Mouse (Mus musculus) right cerebral cortex, postnatal 4 days (tissue): ENCODE results near the gene Tmc3.

ENCODE experiments used
- DNase-seq: peaks from one replicate; pipeline ENCODE4 v3.0.0-alpha.2; 2022

Gene Tmc3

DNA sequence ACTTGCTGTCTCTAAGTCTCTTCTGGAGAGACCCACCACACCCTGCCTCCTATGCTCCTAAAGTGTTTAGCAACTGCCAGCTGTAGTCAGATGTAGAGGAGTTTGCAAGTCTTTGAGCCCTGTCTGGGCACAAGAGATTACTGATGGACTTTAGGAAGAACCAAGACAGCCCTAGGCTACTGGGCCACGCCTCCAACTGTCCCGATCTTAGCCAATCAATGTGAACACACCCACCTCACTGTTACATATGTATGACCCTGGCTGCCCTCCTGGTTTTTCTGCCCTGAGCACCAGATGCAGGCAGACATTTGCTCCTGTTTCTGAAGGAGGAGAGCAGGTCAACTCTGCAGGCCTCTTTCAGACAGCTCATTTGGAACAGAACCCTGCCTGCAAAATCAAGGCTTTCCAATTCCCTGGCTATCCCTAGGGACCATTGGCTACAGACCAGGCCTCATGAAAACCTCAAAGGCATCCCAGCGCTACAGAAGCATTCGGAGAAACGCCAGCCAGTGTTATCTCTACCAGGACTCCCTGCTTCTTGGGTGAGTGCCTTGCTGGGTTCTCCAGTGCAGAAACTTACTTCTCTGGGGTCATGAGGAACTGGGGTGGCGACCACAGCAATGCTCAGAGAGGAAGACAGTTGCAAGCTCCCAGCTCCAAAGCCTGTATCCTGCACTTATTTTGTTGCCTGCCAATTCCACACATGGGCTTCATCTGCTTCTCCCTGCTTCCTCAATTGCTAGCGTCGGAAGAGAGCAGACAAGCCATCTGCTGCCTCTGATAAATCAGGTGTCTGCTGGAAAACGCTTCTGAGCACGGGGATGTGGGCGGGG is at the start of gene Tmc3:
Tmc3 (plus strand) TSS at position 289 of the 833 bp plus-strand sequence.
- peak; percentile 9 for DNase-seq

DNA sequence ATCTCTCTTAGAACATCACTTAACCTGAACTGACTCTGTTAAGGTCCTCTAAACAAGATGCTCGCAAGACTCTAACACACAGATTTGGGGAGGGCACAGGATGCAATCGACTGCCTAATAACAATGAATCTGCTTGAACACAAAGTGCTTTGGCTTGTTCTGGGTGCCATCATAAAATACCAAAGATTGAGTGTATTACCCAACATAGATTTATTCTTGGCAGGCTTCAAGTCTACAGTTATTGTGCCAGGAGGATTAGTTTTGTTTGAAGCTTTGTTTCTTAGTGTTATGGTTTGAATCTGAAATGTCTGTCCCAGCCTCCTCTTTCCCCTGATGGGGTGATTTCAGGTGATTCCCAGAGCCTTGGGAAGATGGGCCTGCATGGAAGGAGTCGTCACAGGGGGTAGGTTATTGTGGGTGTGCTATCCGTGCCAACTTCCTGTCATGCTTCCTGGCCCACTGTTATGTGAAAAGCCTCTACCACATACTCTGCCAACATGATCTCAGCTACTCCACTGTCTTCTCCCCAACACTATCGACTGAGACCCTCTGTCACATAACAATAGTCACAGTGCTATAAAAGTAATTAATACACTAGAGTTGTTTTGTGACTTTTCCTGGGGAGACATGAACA is 43.1 kb upstream of the Tmc3 start:
- no peak for DNase-seq

DNA sequence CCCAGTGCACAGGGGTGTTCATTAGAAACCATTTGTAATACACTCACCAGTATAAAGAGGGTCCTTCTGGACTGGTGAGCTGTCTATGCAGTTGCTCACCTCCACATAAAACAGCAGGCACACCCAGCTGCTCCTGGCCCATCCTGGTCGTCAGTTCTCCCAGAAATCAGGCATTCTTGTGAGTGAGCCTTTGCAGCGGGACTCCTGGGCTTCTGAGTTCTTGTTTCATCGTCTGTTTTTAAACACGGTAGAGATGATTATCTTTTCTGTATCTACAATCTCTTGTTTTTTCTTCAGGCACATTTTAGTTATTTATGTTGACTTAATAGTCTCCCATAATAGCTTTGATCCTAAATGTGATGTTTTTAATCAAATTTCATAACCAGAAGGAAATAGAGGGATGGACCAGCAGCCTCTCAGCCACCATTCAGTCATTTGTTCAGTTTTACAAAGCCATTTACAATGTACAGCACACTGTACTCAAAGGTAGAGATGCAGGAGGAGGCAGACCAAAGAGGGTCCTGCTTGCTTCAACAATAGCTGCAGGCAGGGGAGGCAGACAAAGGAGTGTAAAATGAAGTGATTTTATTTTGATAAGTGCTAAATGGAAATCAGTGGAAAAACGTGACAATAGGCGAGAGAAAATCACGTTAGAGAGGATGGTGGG is 35.9 kb upstream of the Tmc3 start:
- no peak for DNase-seq

DNA sequence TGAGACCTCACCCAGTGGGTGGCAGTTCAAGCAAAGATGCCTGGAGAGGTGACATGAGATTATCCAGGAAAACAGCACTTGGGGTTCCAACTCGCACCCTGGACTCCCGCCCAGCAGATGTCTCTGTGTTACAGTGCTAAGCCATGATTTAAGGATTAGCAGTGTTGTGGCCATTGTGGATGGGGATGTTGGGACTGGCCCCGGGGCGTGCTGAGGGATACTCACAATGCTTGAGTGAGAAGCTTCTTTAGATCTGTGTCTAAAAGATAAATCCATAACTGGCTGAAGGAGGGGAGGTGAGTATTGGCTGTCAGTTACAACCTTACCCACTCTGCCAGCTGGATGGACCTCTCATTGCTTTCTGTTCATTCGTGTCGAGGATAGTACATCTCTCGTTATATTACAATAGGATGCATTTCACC is 35.4 kb upstream of the Tmc3 start:
- peak; percentile 45 for DNase-seq

DNA sequence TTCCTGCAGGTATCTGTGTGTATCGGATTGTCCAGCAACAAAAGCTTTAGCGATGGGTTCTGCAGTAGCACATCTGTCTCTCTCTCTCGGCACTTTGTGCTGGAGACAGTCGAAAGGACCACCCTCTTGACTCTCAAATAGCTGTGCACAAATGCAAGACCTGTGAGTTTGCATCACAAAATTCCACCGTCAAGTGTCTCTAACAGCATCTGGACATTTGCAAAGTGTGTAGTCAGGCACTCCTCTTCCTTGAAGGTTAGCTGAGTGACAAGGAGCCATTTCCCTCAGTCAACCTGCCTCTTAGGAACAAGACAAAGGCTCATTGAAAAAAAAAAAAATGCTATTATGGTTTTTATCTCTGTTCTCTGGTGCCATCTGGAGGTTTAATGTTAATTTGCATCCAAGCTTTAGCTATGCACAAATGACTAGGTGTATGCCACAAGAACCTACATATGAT is 34.7 kb upstream of the Tmc3 start:
- no peak for DNase-seq

DNA sequence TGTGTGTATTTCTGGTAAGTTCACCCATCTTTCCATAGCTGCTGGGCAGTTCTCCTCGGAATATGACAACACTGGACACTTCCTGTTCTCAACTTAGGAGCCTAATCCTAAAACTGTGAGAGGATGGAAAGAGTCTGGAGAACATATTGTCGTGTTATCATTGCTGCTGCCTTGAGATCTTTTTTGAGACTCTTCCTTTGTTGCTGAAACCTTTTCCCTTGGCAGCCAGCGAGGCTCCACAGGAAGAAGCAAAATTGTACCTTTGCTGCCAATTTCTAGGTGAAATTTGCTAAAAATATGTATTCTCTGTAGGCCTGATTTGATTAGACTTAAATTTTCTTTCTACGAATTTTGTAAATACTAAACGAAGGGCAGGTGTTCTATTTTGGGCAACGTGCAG is 30.2 kb upstream of the Tmc3 start:
- no peak for DNase-seq

DNA sequence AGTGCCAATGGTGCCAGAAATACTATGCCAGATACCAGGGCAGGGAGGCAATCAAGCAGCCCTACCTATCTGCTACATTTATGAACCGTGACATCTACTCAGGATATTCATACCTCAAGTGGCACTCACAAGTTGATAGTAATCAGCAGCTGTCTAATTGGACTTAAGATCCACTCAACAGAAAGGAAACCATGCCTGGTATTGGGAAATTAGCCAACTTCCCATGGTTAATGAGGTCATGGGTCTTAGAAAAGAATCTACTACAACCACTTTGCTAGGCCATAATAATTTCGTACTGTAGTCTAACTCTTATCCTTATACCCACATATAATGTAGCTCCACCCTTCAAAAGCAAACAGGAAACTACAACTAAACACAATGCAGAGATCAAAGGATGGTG is 28.2 kb upstream of the Tmc3 start:
- DNase-seq: no peak

DNA sequence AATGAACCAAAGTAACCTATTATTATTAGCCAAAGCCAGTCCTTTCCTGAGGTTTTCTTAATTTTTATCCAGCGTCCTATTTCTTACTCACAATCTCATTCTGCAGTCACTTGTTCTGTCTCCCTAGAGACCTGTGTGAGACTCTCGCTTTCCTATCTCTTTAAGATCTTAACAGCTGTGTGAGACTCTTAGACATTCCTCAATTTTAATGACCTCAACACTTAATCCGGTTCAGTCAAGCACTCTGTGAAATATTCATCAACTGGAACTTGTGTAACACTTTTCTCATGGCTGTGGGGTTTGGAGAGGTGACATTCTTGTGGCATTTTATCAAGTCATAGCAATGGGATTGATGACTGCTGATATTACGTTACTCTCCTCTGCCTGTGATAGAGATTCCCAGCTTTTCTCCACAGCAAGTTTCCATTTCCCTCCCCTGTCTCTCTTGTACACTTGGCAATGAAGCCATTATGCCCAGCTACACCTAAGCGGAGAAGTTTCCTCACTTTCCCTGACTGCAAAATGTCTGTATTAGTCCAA is 25.9 kb upstream of the Tmc3 start:
- no peak for DNase-seq

DNA sequence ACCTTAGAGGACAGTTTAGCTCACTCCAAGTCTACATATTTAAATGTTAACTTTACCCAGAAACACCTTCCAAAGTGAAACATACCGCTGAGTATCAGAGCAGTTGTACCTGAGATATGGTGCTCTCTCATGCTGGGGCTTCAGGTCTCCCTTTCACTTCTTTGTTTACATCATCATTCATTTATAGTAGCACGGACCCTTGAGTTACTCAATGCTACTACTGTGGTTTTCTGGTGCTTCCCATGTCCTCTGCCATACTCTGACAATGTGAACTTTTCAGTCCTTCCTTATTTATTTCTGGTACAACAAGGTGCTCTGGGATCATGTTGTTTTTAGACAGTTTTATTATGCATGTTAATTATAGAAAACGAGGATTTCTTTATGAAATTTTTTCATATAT is 25.2 kb upstream of the Tmc3 start:
- DNase-seq: no peak

DNA sequence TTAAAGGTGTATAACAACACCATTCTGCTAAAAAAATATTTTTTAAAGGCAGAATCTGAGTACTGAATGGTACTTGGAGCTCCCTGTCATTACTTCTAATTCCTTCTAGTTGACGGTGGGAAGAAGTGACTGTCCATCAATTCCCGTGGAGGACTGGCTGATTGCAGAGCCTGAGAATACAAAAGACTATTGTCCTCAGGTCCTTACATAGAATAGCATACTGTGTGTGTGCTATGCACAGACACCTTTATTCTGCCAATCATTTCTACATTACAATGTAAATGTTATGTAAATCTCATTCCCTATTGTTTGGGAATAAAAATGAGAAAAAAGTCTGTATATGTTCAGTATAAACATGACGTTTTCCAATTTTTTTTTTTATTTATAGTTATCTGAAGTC is 22.9 kb upstream of the Tmc3 start:
- no peak for DNase-seq

DNA sequence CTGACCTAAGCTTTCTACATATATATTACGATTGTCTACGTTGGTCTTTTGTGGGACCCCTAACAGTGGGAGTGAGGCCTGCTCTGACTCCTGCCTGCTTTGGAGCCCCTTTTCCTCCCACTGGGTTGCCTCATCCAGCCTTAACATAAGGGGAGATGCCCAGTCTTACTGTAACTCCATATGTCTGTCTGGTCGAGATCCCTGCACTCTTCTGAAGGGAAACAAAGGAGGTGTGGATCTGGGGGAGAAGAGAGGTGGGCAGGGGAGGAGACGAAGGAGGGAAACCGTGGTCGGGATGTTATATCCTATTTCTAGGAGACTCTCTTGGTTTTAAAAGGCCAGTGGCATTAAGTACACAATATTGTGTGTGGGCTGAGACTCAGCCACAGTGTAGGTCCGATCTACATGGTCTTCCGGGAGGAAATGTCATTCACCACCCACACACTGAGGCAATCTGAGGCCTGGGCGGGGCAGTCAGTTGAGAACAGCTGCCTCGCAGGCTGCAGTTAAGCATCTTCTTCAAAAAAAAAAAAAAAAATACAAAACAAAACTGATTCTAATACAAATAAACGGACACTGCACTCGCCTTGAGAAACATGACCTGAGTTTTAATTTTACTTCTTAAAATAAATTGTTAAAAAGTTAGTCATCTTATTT is 20.0 kb upstream of the Tmc3 start:
- no peak for DNase-seq

DNA sequence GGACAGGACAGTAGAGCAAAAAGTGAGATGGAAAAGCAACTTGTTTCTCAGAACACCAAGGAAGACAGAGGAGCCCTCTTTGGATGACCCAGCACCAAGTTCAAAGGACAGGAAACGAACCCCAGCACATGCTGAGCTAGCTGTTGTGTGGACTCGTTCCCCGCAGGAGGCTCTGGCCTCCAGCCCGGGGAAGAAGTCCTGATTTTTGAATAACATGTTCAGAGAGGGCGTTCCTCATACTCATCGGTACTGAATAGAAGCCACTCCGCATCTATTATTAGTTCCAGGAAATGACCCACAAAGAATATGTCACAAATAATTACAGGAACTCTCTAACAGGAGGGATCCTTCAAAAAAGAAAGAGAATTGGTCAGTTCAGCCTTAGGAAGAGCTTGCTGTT is 18.8 kb upstream of the Tmc3 start:
- DNase-seq: no peak

DNA sequence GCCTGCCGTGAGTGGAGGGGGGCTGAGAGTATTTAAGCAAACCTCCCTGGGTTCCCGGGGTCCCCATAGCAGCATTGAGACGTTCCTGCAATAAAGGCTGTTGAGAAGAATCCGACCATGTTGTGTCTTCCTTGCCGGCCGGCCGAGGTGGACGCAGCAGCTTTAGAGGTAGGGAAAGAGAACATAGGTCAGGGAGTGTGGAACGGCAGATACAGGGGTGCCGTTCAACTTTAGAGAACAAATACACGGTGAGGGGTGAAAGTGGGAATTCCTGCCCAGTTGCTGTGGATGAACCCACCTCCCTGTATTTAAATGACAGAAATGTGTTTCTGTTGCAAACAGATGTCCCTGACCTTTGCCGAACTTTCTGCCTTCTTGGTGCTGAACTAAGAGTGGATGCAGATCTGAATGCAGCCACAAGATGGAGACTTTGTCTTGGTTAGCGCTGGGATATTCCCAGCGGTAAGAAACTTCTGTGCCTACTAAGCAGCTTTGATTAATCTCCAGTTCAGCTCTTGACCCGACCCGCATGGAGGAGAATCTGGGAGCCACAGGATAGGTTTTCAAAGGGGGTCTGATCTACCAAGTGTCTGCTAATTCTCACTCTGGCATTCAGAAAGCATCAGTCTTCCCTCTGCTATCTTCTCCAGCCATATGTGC is 16.8 kb upstream of the Tmc3 start:
- no peak for DNase-seq

DNA sequence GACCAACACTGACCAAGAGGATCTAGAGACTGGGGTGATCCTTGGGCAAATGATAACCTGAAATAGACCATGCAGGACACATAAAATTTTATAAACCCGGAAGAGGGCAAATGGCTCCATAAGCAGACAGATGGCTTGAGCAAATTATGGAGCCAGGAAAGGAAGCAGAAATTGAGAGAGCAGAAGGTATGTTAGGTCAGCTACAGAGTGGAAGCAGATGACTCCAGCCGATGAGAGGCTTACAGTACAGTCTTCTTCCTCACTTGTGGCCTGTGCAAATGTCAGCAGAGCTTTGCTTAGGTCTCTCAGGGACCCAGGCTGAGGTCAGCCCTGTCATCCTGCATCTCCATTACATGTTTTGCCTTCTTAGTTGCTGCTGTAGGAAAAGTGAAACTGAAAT is 15.9 kb upstream of the Tmc3 start:
- no peak for DNase-seq

DNA sequence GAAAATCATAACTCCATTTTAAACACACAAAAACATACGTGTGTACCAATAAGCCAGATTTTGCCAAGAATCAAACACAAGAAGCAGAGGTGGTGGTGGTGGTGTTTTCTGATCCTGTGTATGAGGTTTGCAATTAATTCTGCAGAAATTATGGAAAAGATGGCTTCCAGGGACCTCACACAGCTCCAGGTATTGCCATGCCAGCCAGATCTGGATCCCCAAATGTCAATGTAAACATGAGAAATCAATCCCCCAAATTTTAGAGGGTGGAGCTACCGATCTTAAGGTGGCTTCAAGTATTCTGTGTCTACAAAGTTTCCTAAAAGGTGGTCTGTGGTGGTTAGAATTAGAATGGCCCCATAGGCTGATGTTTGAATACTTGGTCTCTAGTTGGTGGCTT is 15.3 kb upstream of the Tmc3 start:
- DNase-seq: no peak

DNA sequence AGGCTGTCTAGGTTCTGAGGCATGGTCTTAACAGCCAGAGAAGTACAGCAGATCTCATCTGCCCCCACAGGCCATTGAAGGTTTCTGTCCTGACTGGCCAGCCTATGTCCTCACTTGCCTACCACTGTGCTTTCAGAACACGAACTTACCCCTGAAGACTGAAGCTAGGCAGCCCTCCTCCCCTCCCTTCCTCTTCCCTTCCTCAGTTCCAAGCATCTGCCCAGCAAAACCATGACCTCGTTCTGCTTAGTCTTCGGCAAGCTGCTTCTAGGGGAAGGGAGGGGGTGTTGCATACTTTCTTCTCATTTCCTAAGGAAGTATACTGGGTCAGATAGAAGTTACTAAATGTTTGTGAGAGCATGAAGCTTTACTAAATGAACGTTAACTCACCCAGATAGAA is 13.7 kb upstream of the Tmc3 start:
- no peak for DNase-seq

DNA sequence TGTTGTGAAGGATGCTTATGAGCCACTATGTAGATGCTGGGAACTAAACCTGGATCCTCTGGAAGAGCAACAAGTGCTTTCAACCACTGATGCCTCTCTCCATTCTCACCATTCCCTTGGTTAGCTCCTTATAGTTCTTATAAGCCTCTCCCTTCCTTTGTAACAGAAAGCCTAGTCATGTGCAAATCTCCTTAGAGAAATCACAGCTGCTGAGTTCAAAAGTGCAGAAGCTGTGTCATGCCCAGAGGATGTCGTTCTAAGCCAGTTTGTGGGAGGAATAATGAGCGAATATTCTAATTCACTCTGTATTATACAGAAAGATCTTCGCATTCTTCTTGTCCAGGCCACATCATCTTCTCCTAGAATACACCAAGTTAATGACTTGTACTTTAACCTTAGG is 12.8 kb upstream of the Tmc3 start:
- no peak for DNase-seq

DNA sequence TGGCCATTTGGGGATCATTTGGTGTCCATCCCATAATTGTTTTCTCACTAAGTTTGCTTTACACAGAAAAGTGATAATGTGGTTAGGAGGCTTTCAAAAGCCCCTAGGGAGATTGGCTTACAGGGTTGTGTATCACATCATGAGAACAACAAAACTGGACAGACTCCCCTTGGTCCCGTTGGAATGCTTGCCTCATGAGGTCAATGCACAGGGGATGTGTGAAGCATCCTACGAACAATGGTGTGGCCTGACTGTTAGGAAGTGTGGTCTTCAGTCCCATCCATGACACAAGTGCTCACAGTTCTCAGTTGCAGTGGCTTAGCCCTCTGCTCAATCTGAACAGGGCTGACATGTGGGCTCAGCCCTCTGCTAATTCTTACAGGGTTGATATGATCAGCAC is 12.3 kb upstream of the Tmc3 start:
- no peak for DNase-seq

DNA sequence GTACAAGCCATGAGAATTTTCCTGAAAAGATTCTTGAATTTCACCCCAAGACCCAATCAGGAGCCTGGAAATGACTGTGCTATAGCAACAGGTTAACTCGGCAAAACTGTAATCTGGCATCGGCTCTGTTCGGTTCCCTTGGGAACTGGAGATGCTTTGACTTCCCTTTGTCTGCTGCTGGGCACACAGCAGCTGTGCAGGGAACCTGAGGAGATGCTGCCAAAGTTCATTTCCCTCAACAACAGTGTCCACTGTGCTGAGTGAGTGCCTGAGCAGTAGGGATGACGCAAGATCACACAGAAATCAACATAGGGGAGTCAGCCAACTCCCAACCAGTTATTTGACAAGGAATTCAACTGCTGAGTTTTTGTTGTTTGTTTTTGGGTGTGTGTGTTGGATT is 3.8 kb upstream of the Tmc3 start:
- no peak for DNase-seq

DNA sequence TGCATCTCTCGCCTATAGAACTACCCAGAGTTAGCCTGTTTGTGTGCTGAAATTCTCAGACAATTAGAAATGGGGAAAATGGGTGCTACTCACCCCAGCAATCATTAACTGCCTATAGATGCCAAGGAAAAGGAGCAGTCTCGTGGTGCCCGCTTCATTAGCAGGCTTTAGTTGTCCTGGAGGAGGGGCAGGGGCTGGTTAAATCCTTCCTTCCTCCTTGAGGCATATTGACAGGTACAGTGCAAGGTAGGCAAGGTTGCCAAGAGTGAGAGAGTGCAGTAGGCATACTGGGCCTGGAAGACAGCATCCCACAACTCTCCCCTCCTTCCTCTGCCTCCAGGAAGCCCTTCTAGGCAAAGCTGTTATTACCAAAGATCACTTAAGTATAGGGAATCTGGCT is 9.3 kb downstream of the Tmc3 start:
- DNase-seq: no peak

DNA sequence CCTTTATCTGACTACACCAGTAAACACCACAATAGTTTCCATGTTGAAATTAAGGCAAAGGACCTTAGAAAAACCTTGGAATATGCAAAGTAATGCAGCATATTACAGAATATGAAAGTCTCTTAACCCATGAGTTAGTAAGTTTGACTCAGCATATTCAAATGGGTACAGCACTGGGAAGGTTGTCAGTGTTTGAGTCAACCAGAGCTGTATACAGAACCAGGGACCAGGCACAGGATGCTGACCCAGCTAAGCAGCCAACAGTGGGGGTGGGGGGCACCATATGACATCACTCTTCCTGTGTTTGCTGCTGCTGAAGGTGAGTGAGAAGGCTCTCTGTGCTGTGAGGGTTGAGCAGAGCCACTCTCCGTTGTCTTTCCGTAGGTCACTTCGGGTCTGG is 12.3 kb downstream of the Tmc3 start:
- DNase-seq: no peak

DNA sequence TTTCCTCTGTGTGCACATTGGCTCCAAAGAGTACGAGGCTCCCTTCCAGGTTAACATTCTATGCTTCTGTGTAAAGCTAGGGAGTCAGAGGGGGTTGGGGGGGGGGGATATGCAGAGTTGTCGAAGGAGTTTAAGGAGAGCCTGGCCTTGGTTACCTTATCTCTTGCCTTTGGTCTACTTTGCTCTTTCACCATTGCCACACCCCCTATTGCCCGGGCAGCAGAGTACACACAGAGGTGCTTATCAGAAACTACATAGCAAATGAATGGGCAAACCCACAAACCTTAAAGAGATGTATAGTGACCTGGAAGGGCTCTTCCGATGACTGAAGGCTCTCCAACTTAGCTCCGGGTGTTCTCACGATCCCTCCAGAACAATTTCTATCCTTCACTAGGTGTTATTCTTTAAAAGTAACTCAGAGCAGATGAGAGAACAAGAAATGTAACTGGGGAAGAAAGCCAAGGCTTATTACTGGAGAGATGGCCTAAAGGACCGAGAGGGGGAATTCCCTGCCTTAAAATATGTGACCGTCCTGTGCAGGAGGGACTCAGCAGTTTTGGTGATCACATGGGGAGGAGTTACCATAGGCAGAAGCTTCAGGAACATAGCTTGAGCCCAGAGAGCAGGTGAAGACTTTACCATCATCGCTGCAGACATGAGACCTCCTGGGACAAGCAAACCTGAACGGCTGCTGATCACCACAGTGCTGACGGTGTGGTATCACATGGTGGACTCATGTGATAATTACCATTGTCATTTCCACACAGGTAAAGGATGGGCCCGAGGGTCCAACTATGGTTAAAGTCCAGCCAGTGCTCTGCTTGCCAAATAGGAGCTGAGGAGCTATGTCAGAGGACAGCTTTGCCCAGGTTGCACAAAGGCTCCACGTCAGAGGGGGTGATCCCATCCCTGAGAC is 14.5 kb downstream of the Tmc3 start:
- no peak for DNase-seq
